Mouse (Mus musculus) bone marrow macrophage, adult 2 months (primary cell): ENCODE data around the gene Med1.

ENCODE experiments used
- CTCF ChIP-seq: IDR thresholded peaks from 2 replicates; pipeline ENCODE4 v1.5.1; 2012; ENCODE audit warnings: low read depth, mild to moderate bottlenecking, low read length, moderate library complexity
- POLR2A ChIP-seq: IDR thresholded peaks from 2 replicates; pipeline ENCODE4 v1.6.1; 2012; ENCODE audit warnings: mild to moderate bottlenecking, low read depth, low read length, borderline replicate concordance

DNA sequence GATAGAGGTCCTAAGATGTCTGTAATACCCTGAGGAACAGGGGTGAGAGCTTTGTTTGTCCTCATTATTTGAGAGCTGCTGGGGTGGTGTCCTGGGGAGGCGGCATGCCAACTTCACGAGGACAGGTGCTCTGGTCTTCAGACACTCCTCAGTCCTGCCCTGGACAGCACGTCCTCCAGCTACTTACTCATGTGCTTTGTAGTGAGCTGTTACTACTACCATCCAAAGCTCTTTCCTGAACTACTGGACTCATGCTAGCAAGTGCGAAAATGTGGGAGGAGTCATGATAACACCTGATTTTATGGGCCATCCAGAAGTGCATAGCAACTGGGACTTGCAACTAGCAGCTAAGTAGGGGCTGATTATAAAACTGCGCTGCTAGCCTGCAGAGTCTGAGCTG is 83.4 kb downstream of the Med1 start:
- no peak for TF ChIP-seq CTCF
- TF ChIP-seq POLR2A = no peak
